Mouse (Mus musculus): ENCODE data around the gene Matn1. TPM values are rescaled to one million over a fixed set of nuclear protein-coding genes. Genes with fewer than 3 reads are reported as not detected.

The Matn1 gene
- polyA plus RNA-seq, 1 experiment = 0.14 TPM

DNA sequence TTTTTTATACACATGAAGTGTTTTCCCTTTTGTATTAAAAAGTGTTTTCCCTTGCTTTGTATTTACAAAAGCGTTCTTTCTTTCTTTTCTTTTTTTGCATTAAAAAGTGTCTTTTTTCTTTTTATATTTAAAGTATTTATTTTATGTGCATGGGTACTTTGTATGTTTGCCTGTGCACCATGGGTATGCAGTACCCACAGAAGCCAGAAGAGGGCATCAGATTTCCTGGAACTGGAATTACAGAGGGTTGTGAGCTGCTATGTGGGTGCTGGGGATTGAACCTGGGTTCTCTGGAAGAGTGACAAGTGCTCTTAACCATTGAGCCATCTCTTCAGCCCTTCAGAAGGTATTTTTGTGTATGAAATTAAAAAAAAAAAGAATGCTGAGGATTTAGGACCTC is 27.1 kb downstream of the Matn1 start:
- H3K4me1 ChIP-seq (ENCODE audit: control insufficient read depth, insufficient read depth, low read length) = no peaks in the 10 kb centered on the region
- 100% methylated on average over 1 of the region's 1 CpGs for WGBS
- no peak overlapping the region for H3K4me3 ChIP-seq (replicated peaks; ENCODE audit: extremely low read depth, low read depth, low read length)
- no peak for DNase-seq
- TF ChIP-seq POLR2A (IDR thresholded peaks at IDR 0.05; ENCODE audit: borderline replicate concordance, extremely low read depth, low read depth, low read length) (no peak), CTCF (IDR thresholded peaks at IDR 0.05; ENCODE audit: insufficient read depth, low read length) (no peak)

DNA sequence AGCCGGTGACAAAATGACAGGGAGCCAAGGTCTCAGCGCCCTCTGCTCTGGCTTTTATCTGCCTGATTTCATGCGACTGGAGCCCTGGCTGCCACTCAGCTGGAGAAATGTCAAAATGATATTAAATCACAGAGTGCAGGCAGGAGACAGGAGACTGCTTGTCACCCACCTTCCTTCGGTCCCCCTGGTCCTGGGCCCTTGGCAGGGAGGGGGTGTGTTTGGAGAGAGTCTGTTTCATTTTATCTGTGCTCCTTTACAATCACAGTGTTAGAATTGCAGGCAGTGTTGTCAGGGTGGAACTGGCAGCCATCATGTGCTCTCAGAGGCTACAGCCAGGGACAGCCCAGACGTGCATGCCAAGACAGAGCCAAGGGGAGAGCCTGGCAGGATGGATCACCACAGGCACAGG is 28.2 kb downstream of the Matn1 start:
- DNase-seq = no peak
- WGBS = 71% methylated on average over 5 of the region's 5 CpGs
- H3K4me1 ChIP-seq (ENCODE audit: control insufficient read depth, insufficient read depth, low read length) = no peaks in the 10 kb centered on the region
- H3K4me3 ChIP-seq (replicated peaks; ENCODE audit: extremely low read depth, low read depth, low read length) = no peak overlapping the region
- TF ChIP-seq POLR2A (IDR thresholded peaks at IDR 0.05; ENCODE audit: borderline replicate concordance, extremely low read depth, low read depth, low read length) = no peak
- no peak for TF ChIP-seq CTCF (IDR thresholded peaks at IDR 0.05; ENCODE audit: insufficient read depth, low read length)

DNA sequence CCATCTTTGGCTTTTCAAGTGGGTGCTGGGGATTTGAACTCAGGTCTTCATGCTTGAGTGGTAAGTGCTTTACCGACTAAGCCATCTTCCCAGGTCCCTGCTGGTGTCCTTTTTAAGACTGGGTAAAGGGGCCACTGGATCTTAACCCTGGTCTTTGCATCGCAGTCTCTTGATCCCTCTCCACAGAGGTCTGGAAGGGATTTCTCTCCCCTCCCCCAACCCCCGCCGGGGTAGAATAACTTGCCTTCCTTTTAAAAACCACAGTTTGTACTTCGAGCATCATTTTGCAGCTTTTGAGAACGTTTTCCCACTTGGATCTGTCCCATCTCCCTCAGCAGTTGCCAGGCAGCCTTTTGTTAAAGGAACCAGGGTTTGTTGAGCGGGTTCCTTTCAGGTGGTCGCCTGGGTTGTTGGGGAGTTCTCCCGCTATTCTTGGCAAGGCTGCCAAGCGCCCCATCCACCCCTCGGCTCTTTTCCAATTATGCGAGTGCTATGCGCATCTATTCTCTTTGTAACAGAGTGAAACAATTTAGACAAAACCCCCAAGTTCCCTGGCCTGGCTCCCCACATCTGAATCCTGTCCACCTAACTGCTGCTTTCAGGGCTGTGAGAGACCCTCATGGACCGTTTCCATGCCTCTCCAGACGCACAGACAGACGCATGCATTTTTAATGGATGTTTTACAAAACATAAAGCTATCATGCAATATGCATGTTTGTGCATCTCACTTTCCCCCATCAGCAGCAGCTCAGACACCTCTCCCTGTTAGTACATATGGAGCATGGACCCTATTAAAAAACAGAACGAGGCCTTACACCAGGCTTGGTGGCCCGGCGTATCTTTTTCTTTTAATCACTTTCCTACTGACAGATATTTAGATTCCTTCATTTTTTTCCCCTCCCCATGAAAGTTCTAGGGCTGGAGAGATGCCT is 29.4 kb downstream of the Matn1 start:
- DNase-seq = no peak
- 62% methylated on average over 19 of the region's 19 CpGs for WGBS
- TF ChIP-seq POLR2A (IDR thresholded peaks at IDR 0.05; ENCODE audit: borderline replicate concordance, extremely low read depth, low read depth, low read length) (no peak), CTCF (IDR thresholded peaks at IDR 0.05; ENCODE audit: insufficient read depth, low read length) (no peak)
- Histone ChIP-seq H3K4me3 (replicated peaks; ENCODE audit: extremely low read depth, low read depth, low read length) (no peak overlapping the region), H3K4me1 (ENCODE audit: control insufficient read depth, insufficient read depth, low read length) (no peaks in the 10 kb centered on the region)

DNA sequence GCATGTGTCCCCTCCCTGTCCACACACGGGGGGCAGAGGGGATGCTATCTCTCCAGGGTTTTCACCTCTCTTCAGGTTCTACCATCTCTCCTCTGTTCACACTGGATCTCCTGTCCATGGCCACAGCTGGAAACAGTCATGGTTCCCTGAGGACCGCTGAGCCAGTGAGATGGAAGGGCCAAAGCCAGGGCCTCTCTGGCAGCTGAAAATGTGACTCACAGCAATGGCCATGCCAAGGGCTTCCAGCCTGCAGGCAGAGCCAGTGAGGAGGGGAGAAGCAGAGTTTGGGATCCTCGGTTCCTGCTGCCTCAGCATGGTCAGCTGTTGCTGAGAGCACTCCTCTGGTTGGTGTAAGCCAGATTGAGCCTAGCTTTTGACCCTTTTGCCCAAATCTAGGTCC is 34.8 kb downstream of the Matn1 start:
- WGBS = 55% methylated on average over 3 of the region's 3 CpGs
- TF ChIP-seq CTCF (IDR thresholded peaks at IDR 0.05; ENCODE audit: insufficient read depth, low read length) (no peak), POLR2A (IDR thresholded peaks at IDR 0.05; ENCODE audit: borderline replicate concordance, extremely low read depth, low read depth, low read length) (no peak)
- H3K4me1 ChIP-seq (ENCODE audit: control insufficient read depth, insufficient read depth, low read length) = no peaks in the 10 kb centered on the region
- no peak for DNase-seq
- H3K4me3 ChIP-seq (replicated peaks; ENCODE audit: extremely low read depth, low read depth, low read length) = no peak overlapping the region

DNA sequence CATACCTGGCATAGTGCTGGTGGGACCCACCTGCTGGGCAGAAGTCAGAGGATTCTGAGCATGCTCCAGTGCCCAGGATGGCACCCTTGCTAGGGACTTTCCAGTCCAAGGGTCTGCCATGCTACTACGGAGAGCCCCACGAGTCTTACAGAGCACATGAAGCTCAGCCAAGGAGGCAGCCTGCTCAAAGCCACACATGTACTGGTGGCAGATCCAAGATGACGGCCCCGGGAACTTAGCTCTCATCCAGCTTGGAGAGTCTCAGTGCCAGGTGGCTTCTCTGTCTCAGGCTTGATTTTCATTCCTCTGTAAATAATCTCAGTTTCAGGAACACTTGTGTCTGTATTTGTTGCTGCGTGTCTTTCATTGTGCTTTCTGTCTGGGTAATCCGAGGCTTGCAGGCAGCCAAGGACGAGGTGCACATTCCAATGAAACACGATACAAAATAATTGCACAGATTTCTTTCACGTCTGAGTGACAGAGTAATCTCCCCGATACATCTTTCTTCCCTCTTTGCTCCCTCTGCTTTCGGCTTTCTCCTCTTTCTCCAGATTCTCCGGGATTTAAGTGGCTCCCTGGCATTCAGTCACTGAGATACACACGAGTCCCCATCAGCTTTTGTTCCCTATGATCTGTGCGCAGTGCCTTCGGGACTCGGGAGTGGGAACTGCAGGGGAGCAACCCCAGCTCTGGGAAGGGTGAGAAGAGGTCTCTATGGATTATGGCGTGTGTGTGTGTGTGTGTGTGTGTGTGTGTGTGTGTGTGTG is 40.4 kb downstream of the Matn1 start:
- Histone ChIP-seq H3K4me1 (ENCODE audit: control insufficient read depth, insufficient read depth, low read length) (no peaks in the 10 kb centered on the region), H3K4me3 (replicated peaks; ENCODE audit: extremely low read depth, low read depth, low read length) (no peak overlapping the region)
- TF ChIP-seq POLR2A (IDR thresholded peaks at IDR 0.05; ENCODE audit: borderline replicate concordance, extremely low read depth, low read depth, low read length) = no peak
- no peak for TF ChIP-seq CTCF (IDR thresholded peaks at IDR 0.05; ENCODE audit: insufficient read depth, low read length)
- DNase-seq = no peak
- 56% methylated on average over 17 of the region's 17 CpGs for WGBS

DNA sequence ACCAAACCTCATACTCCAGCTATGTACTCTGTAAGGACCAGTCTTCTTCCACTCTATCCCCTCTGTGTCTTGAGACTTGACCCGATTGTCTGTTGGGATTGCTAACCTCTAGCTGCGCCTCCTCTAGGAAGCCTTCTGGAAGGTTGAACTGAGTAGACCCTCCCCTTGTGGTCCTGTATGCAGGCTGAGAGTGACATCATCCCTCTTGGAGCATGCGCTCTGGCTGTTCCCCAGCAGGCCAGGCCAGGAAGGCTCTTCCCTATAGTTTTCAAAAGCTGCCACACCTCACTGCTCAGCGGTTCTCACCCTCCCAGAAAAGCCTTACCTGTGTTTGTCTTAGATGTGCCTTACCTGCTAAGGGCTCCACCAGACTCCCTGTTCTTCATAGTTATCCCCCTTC is 42.9 kb downstream of the Matn1 start:
- DNase-seq = no peak
- Histone ChIP-seq H3K4me1 (ENCODE audit: control insufficient read depth, insufficient read depth, low read length) (no peaks in the 10 kb centered on the region), H3K4me3 (replicated peaks; ENCODE audit: extremely low read depth, low read depth, low read length) (no peak overlapping the region)
- TF ChIP-seq POLR2A (IDR thresholded peaks at IDR 0.05; ENCODE audit: borderline replicate concordance, extremely low read depth, low read depth, low read length) (no peak), CTCF (IDR thresholded peaks at IDR 0.05; ENCODE audit: insufficient read depth, low read length) (no peak)
- 73% methylated on average over 4 of the region's 4 CpGs for WGBS

DNA sequence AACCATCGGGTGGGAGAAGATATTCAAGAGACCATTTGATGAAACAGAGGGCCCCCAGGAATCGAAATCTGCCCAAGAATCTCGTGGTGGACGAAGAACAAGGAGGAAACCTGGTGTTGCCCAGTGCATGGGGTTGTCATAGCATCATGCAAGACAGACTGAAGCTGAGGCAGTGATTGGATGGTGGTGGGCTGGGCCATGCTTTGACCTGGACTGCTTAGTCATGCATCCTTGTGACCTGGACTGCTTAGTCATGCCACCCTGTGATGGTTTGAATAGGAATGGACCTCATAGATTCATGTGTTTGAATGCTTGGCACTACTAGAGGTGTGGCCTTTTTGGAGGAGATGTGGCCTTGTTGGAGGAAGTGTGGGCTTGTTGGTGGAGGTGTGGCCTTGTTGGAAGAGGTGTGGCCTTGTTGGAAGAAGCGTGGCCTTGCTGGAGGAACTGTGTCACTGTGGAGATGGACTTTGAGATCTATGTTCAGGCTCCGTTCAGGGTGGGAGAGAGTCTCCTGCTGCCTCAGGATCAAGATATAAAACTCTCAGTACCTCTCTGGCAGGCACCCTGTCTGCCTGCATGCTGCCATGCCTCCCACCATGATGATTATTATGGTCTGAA is 44.1 kb downstream of the Matn1 start:
- H3K4me1 ChIP-seq (ENCODE audit: control insufficient read depth, insufficient read depth, low read length) = no peaks in the 10 kb centered on the region
- WGBS = 76% methylated on average over 6 of the region's 6 CpGs
- DNase-seq = no peak
- no peak overlapping the region for H3K4me3 ChIP-seq (replicated peaks; ENCODE audit: extremely low read depth, low read depth, low read length)
- TF ChIP-seq POLR2A (IDR thresholded peaks at IDR 0.05; ENCODE audit: borderline replicate concordance, extremely low read depth, low read depth, low read length) (no peak), CTCF (IDR thresholded peaks at IDR 0.05; ENCODE audit: insufficient read depth, low read length) (no peak)

DNA sequence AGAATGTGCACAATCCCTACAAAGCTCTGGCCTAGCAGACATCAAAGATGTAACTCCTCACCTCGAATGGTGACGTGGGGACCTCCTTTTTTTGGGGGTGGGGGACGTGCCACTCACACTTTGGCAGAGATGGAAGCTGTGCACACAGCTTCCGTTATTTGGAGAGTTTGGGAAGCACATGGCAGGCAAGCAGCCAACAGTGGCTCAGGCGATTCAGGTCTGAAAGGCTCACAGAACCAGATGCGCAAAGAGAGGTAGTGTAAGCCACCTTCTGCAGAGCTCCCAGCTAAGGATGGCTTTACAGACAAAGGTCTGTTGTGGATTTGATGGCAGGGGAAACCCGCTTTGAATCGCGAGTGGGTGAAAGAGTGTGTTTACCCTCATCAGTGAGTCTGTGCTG is 45.0 kb downstream of the Matn1 start:
- no peaks in the 10 kb centered on the region for H3K4me1 ChIP-seq (ENCODE audit: control insufficient read depth, insufficient read depth, low read length)
- TF ChIP-seq POLR2A (IDR thresholded peaks at IDR 0.05; ENCODE audit: borderline replicate concordance, extremely low read depth, low read depth, low read length) (no peak), CTCF (IDR thresholded peaks at IDR 0.05; ENCODE audit: insufficient read depth, low read length) (no peak)
- no peak for DNase-seq
- WGBS = 61% methylated on average over 9 of the region's 9 CpGs
- H3K4me3 ChIP-seq (replicated peaks; ENCODE audit: extremely low read depth, low read depth, low read length) = no peak overlapping the region

DNA sequence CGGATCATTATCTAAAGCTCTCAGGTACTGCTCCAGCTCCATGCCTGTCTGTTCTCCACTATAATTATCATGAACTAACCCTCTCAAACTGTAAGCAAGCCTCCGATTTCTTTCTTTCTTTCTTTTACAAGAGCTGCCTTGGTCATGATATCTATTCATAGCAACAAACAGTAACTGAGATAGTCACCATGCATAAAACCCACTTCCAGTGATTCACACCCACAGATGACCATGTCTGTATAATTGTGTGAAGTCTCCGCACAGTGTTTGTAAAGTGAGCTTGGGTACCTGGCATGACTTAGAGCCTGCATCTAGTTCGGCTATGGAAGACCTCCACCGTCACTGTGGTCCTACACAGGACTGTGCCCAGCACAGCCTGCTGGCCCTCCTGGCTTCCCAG is 46.8 kb downstream of the Matn1 start:
- no peak for DNase-seq
- Histone ChIP-seq H3K4me1 (ENCODE audit: control insufficient read depth, insufficient read depth, low read length) (no peaks in the 10 kb centered on the region), H3K4me3 (replicated peaks; ENCODE audit: extremely low read depth, low read depth, low read length) (no peak overlapping the region)
- WGBS = 94% methylated on average over 5 of the region's 5 CpGs
- no peak for TF ChIP-seq CTCF (IDR thresholded peaks at IDR 0.05; ENCODE audit: insufficient read depth, low read length)
- TF ChIP-seq POLR2A (IDR thresholded peaks at IDR 0.05; ENCODE audit: borderline replicate concordance, extremely low read depth, low read depth, low read length) = no peak

All from lung, adult 2 months (tissue).